Mouse (Mus musculus) lung, adult 2 months (tissue): ENCODE measurements around the gene Drd4. TPM values are rescaled to one million over a fixed set of nuclear protein-coding genes. Genes with fewer than 3 reads are reported as not detected.

Source experiments
- DNase-seq: peaks from one replicate; pipeline ENCODE4 v3.0.0; 2022
- H3K4me1 ChIP-seq: fragments of 200-500 bp; 2 replicates; pipeline ENCODE4 v1.6.1; 2011; ENCODE audit warnings: low read length; ENCODE audit not compliant: control insufficient read depth, insufficient read depth
- H3K4me3 ChIP-seq: fragments of 200-500 bp; replicated peaks from 2 replicates; pipeline ENCODE3; 2011; ENCODE audit warnings: low read depth, mild to moderate bottlenecking, control low read depth, low read length; ENCODE audit errors: extremely low read depth
- CTCF ChIP-seq: fragments of 200-500 bp; IDR thresholded peaks from 2 replicates; pipeline ENCODE4 v1.5.1; 2011; ENCODE audit warnings: mild to moderate bottlenecking, low read length, control low read depth; ENCODE audit not compliant: insufficient read depth
- POLR2A ChIP-seq: fragments of 200-500 bp; IDR thresholded peaks from 2 replicates; pipeline ENCODE4 v1.6.1; 2011; ENCODE audit warnings: low read depth, mild to moderate bottlenecking, control low read depth, low read length, borderline replicate concordance; ENCODE audit errors: extremely low read depth
- WGBS: fragments of 180-500 bp; shearing (Covaris S2); methylation state at CpG from one replicate; pipeline ENCODE4 v1.1.7; 2018; 5-methylcytosine and 5-hydroxymethylcytosine counted together
- polyA plus RNA-seq: library from polyadenylated mRNA; depleted of rRNA; stranded (reverse); fragments of >200 nt; gene quantifications from 2 replicates; pipeline ENCODE4 v1.2.3, GENCODE M21; 2012; rRNA removed

Gene Drd4
- polyA plus RNA-seq, 1 experiment = not detected

- DNase-seq = no peak
- Histone ChIP-seq H3K4me3 (no peak overlapping the region), H3K4me1 (peaks cover 8% of the 10 kb centered on the region)
- WGBS = 71% methylated on average over 10 of the region's 10 CpGs
- TF ChIP-seq POLR2A (no peak), CTCF (no peak)
Observed at GRCm38 (mm10) chr7:141341689-141342226, 50.0 kb downstream of the Drd4 start.

GRCm38 (mm10) chr7:141343230-141343629 is 51.4 kb downstream of the Drd4 start:
- TF ChIP-seq CTCF = no peak
- TF ChIP-seq POLR2A = no peak
- WGBS = 80% methylated on average over 2 of the region's 2 CpGs
- Histone ChIP-seq H3K4me1 (peaks cover 2% of the 10 kb centered on the region; the same call in 1 of the 2 replicates), H3K4me3 (no peak overlapping the region)
- no peak for DNase-seq

- no peak overlapping the region for H3K4me3 ChIP-seq
- DNase-seq = no peak
- H3K4me1 ChIP-seq = no peaks in the 10 kb centered on the region
- 69% methylated on average over 7 of the region's 7 CpGs for WGBS
- TF ChIP-seq POLR2A (no peak), CTCF (no peak)
Observed at GRCm38 (mm10) chr7:141343696-141344095, 51.9 kb downstream of the Drd4 start.

GRCm38 (mm10) chr7:141344787-141345186 is 53.0 kb downstream of the Drd4 start:
- no peaks in the 10 kb centered on the region for H3K4me1 ChIP-seq
- TF ChIP-seq POLR2A (no peak), CTCF (no peak)
- WGBS = 79% methylated on average over 5 of the region's 5 CpGs
- DNase-seq = no peak
- no peak overlapping the region for H3K4me3 ChIP-seq

Other genes starting within 250 kb of the Drd4 start
- 0.33 and 0.36 TPM in 2 replicates for gene B4galnt4, start 230.9 kb upstream of the Drd4 start, polyA plus RNA-seq
- gene Pkp3, start 213.8 kb upstream of the Drd4 start, polyA plus RNA-seq = 23.8 and 47.7 TPM in 2 replicates
- 40.5 and 40.6 TPM in 2 replicates for gene Sigirr, start 191.4 kb upstream of the Drd4 start, polyA plus RNA-seq
- 2.8 and 10.7 TPM in 2 replicates for gene Ano9, start 174.2 kb upstream of the Drd4 start, polyA plus RNA-seq
- 22.9 and 24.1 TPM in 2 replicates for gene Ptdss2, start 169.6 kb upstream of the Drd4 start, polyA plus RNA-seq
- gene Rnh1, start 119.1 kb upstream of the Drd4 start, polyA plus RNA-seq = 128 and 195 TPM in 2 replicates
- gene Hras, start 98.0 kb upstream of the Drd4 start, polyA plus RNA-seq = 77.3 and 91.5 TPM in 2 replicates
- gene Lrrc56, start 97.8 kb upstream of the Drd4 start, polyA plus RNA-seq = 15.8 TPM in 2 replicates
- gene Lmntd2, start 77.9 kb upstream of the Drd4 start, polyA plus RNA-seq = 4.4 and 5.6 TPM in 2 replicates
- gene Rassf7, start 76.1 kb upstream of the Drd4 start, polyA plus RNA-seq = 87.1 and 92.9 TPM in 2 replicates
- 18.9 and 22.5 TPM in 2 replicates for gene Phrf1, start 63.2 kb upstream of the Drd4 start, polyA plus RNA-seq
- 48.8 and 49.7 TPM in 2 replicates for gene Irf7, start 25.5 kb upstream of the Drd4 start, polyA plus RNA-seq
- gene Cdhr5, start 15.2 kb upstream of the Drd4 start, polyA plus RNA-seq = 0.11 and 1.5 TPM in 2 replicates
- not detected in 2 replicates for gene Sct, start 12.9 kb upstream of the Drd4 start, polyA plus RNA-seq
- 18.6 and 22.7 TPM in 2 replicates for gene Deaf1, start 35.7 kb downstream of the Drd4 start, polyA plus RNA-seq
- gene Tmem80, start 35.7 kb downstream of the Drd4 start, polyA plus RNA-seq = 37.2 and 49.2 TPM in 2 replicates
- 112 and 143 TPM in 2 replicates for gene Eps8l2, start 46.9 kb downstream of the Drd4 start, polyA plus RNA-seq
- gene Taldo1, start 100.2 kb downstream of the Drd4 start, polyA plus RNA-seq = 145 and 204 TPM in 2 replicates
- gene Gatd1, start 122.1 kb downstream of the Drd4 start, polyA plus RNA-seq = 57.1 and 64.8 TPM in 2 replicates
- 0.38 and 0.56 TPM in 2 replicates for gene Cend1, start 137.5 kb downstream of the Drd4 start, polyA plus RNA-seq
- gene Slc25a22, start 145.9 kb downstream of the Drd4 start, polyA plus RNA-seq = 47.3 and 48.6 TPM in 2 replicates
- 6.7 and 7.1 TPM in 2 replicates for gene Pidd1, start 152.0 kb downstream of the Drd4 start, polyA plus RNA-seq
- gene Rplp2, start 155.4 kb downstream of the Drd4 start, polyA plus RNA-seq = 415 and 591 TPM in 2 replicates
- gene Pnpla2, start 163.2 kb downstream of the Drd4 start, polyA plus RNA-seq = 289 and 356 TPM in 2 replicates
- 177 and 239 TPM in 2 replicates for gene Cracr2b, start 169.1 kb downstream of the Drd4 start, polyA plus RNA-seq
- 537 and 555 TPM in 2 replicates for gene Cd151, start 175.4 kb downstream of the Drd4 start, polyA plus RNA-seq
- gene Polr2l, start 183.1 kb downstream of the Drd4 start, polyA plus RNA-seq = 29.0 and 30.9 TPM in 2 replicates
- 91.1 and 150 TPM in 2 replicates for gene Tspan4, start 183.2 kb downstream of the Drd4 start, polyA plus RNA-seq
- gene Chid1, start 247.9 kb downstream of the Drd4 start, polyA plus RNA-seq = 19.6 and 20.4 TPM in 2 replicates